Mouse (Mus musculus): ENCODE measurements around the gene Ddb1. TPM values are rescaled to one million over a fixed set of nuclear protein-coding genes. Genes with fewer than 3 reads are reported as not detected.

Gene Ddb1
- total and polyA plus RNA-seq, 2 experiments from 2014 or later, result 146 to 288 TPM

GRCm38 (mm10) chr19:10602787-10603186, 2.3 kb upstream of the Ddb1 start:
- H3K27ac ChIP-seq, result peak overlapping the region; percentile 88
- H3K4me3 ChIP-seq (ENCODE audit: low read length), result peak overlapping the region; percentile 22
- peak; percentile 91 for TF ChIP-seq CTCF (IDR thresholded peaks at IDR 0.05; ENCODE audit: low read depth)
- peak overlapping the region; percentile 53 for H3K4me2 ChIP-seq (ENCODE audit: low read depth, low read length)
- H3K27me3 ChIP-seq (ENCODE audit: insufficient read depth, low read length), result no peaks in the 10 kb centered on the region
- H3K9me3 ChIP-seq (ENCODE audit: low read length), result no peaks in the 10 kb centered on the region
- peak; percentile 95 for DNase-seq (ENCODE audit: low spot score)
- H3K36me3 ChIP-seq (ENCODE audit: insufficient read depth, low read length), result peaks cover 20% of the 10 kb centered on the region; the same call in 1 of the 2 replicates
- peaks cover 11% of the 10 kb centered on the region for H3K4me1 ChIP-seq (ENCODE audit: insufficient read depth, low read length)
- WGBS, result 0% methylated on average over 9 of the region's 9 CpGs
- peak overlapping the region; percentile 52 for H3K9ac ChIP-seq (replicated peaks; ENCODE audit: low read length)
- peak; percentile 57 for ATAC-seq

- 84% methylated on average over 18 of the region's 18 CpGs for WGBS
- Histone ChIP-seq H3K9ac (replicated peaks; ENCODE audit: low read length) (no peak overlapping the region; the same call in 1 of the 2 replicates), H3K27ac (peak overlapping the region; percentile 93; the same call in 1 of the 2 replicates), H3K4me3 (ENCODE audit: low read length) (no peak overlapping the region), H3K27me3 (ENCODE audit: insufficient read depth, low read length) (no peaks in the 10 kb centered on the region), H3K36me3 (ENCODE audit: insufficient read depth, low read length) (peaks cover 28% of the 10 kb centered on the region), H3K4me2 (ENCODE audit: low read depth, low read length) (no peak overlapping the region), H3K4me1 (ENCODE audit: insufficient read depth, low read length) (peaks cover 11% of the 10 kb centered on the region), H3K9me3 (ENCODE audit: low read length) (no peaks in the 10 kb centered on the region)
- TF ChIP-seq CTCF (IDR thresholded peaks at IDR 0.05; ENCODE audit: low read depth), result no peak
- DNase-seq (ENCODE audit: low spot score) (no peak), ATAC-seq (no peak)
These were observed 1.2 kb upstream of the Ddb1 start for GRCm38 (mm10) chr19:10603660-10604523.

GRCm38 (mm10) chr19:10604534-10604933, 593 bp upstream of the Ddb1 start:
- Histone ChIP-seq H3K36me3 (ENCODE audit: insufficient read depth, low read length) (peaks cover 27% of the 10 kb centered on the region), H3K4me2 (ENCODE audit: low read depth, low read length) (peak overlapping the region; percentile 80), H3K4me1 (ENCODE audit: insufficient read depth, low read length) (peaks cover 11% of the 10 kb centered on the region), H3K9me3 (ENCODE audit: low read length) (no peaks in the 10 kb centered on the region), H3K27ac (peak overlapping the region; percentile 93), H3K27me3 (ENCODE audit: insufficient read depth, low read length) (no peaks in the 10 kb centered on the region), H3K9ac (replicated peaks; ENCODE audit: low read length) (peak overlapping the region; percentile 92), H3K4me3 (ENCODE audit: low read length) (peak overlapping the region; percentile 98; the same call in 1 of the 2 replicates)
- 59% methylated on average over 3 of the region's 3 CpGs for WGBS
- DNase-seq (ENCODE audit: low spot score) (no peak), ATAC-seq (no peak)
- no peak for TF ChIP-seq CTCF (IDR thresholded peaks at IDR 0.05; ENCODE audit: low read depth)

- no peaks in the 10 kb centered on the region for H3K9me3 ChIP-seq (ENCODE audit: low read length)
- H3K27me3 ChIP-seq (ENCODE audit: insufficient read depth, low read length), result no peaks in the 10 kb centered on the region
- H3K4me3 ChIP-seq (ENCODE audit: low read length), result peak overlapping the region; percentile 98
- H3K36me3 ChIP-seq (ENCODE audit: insufficient read depth, low read length), result peaks cover 35% of the 10 kb centered on the region
- peaks cover 11% of the 10 kb centered on the region for H3K4me1 ChIP-seq (ENCODE audit: insufficient read depth, low read length)
- WGBS, result 6% methylated on average over 20 of the region's 20 CpGs
- peak overlapping the region; percentile 92 for H3K9ac ChIP-seq (replicated peaks; ENCODE audit: low read length)
- no peak for ATAC-seq
- H3K4me2 ChIP-seq (ENCODE audit: low read depth, low read length), result peak overlapping the region; percentile 80
- peak overlapping the region; percentile 93 for H3K27ac ChIP-seq
- TF ChIP-seq CTCF (IDR thresholded peaks at IDR 0.05; ENCODE audit: low read depth), result no peak
- peak; percentile 22 for DNase-seq (ENCODE audit: low spot score)
These were observed 935 bp downstream of the Ddb1 start for GRCm38 (mm10) chr19:10605901-10606622.

DNA sequence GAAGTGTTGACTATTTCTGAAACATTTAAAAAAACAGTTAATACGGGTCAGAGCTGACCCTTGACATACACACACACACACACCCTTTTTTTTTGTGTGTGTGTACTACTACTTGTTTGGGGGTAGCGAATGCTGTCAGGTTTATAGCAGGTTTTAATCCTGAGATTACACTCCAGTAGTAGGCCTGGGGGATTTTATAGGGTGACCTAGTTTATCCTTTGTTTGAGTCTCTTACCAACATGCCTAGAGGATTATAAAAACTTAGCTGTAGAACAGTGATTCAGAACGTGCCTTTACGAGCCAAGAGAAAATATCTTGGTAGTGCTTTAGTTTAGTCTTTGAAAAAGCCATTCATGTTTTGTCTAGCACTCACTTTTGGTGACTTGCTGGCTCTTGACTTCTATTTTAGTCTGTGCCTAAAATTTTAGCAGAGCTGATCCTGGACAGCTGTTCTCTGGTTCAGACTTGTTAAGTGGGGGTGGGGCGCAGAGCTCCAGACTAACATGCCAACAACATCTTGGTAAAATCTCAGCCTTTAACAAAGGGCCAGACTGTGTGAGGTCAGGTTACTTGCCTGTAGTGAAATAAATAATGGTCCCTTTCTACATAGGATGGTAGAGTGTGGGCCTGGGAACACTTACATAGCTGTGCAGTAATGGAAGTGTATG, 3.6 kb downstream of the Ddb1 start:
- DNase-seq (ENCODE audit: low spot score) (no peak), ATAC-seq (no peak)
- H3K9ac ChIP-seq (replicated peaks; ENCODE audit: low read length), result no peak overlapping the region
- no peak overlapping the region for H3K27ac ChIP-seq
- H3K4me1 ChIP-seq (ENCODE audit: insufficient read depth, low read length), result peaks cover 7% of the 10 kb centered on the region
- H3K4me3 ChIP-seq (ENCODE audit: low read length), result no peak overlapping the region
- WGBS, result 87% methylated on average over 5 of the region's 5 CpGs
- TF ChIP-seq CTCF (IDR thresholded peaks at IDR 0.05; ENCODE audit: low read depth), result no peak
- H3K27me3 ChIP-seq (ENCODE audit: insufficient read depth, low read length), result no peaks in the 10 kb centered on the region
- H3K36me3 ChIP-seq (ENCODE audit: insufficient read depth, low read length), result peaks cover 61% of the 10 kb centered on the region
- H3K4me2 ChIP-seq (ENCODE audit: low read depth, low read length), result no peak overlapping the region
- H3K9me3 ChIP-seq (ENCODE audit: low read length), result no peaks in the 10 kb centered on the region

DNA sequence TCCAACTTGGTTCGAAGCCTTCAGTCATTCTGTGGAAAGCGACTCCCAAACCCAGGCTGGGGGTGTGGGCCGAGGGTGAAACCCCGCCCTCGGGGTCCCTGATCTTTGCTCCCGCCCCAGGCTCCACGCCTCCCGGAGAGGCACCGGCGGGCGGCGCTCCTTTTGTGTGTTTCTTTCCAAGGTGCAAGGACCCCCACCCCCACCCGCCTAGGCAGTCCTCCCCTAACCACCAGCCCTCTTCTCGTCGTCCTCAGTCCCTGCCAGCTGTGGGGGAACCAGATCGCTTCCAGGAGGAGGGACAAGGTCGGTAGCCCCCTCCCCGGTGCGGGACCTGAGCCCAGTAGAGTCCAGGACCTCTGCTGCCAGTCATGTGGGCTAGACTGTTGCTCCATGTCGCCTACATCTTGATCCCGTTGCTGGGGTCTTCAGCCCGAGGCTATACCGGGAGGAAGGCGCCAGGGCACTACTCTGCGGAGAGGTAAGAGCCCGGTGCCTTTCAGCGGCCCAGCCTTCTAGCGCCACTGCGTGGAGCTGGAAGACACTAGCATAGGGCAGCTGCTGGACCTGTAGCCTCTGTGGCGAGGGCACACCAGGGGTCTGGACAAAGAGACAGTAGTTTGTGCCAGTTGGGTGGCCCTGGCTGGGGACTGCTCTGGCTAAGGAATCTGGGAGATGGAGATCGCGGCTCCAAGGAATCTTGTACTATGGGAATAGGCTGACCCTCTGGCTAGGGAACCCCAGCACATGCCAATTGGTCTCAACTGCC, 29.2 kb downstream of the Ddb1 start, which contains the start of gene Vwce:
Vwce (plus strand) TSS at position 108 of the 766 bp plus-strand sequence.
- Histone ChIP-seq H3K27ac (0 out of 2 replicates have a peak within 1 kb of the TSS, but pooled peaks have one; percentile 32), H3K36me3 (ENCODE audit: insufficient read depth, low read length) (peaks cover 11% of the 10 kb centered on the region), H3K4me1 (ENCODE audit: insufficient read depth, low read length) (peaks cover 13% of the 10 kb centered on the region), H3K4me2 (ENCODE audit: low read depth, low read length) (peak within 1 kb of the TSS; percentile 98), H3K27me3 (ENCODE audit: insufficient read depth, low read length) (no peaks in the 10 kb centered on the region), H3K9me3 (ENCODE audit: low read length) (no peaks in the 10 kb centered on the region), H3K9ac (replicated peaks; ENCODE audit: low read length) (peak within 1 kb of the TSS; percentile 57), H3K4me3 (ENCODE audit: low read length) (peak within 1 kb of the TSS; percentile 45)
- TF ChIP-seq CTCF (IDR thresholded peaks at IDR 0.05; ENCODE audit: low read depth), result peak; percentile 61
- peak; percentile 85 for ATAC-seq
- DNase-seq (ENCODE audit: low spot score), result peak; percentile 67
- 4% methylated on average over 32 of the region's 32 CpGs for WGBS

Measured in hindbrain, postnatal 0 days (tissue).